Mouse (Mus musculus) kidney, adult 18-20 months (tissue): ENCODE results near the gene 6430571L13Rik.

Source experiments
- DNase-seq: peaks from one replicate; pipeline ENCODE4 v3.0.0; 2021

6430571L13Rik gene

GRCm38 (mm10) chr9:107340911-107341645 is 676 bp downstream of the 6430571L13Rik start:
- no peak for DNase-seq

- DNase-seq, result no peak
Measured at GRCm38 (mm10) chr9:107342201-107342709, 1.9 kb downstream of the 6430571L13Rik start.

GRCm38 (mm10) chr9:107343146-107343943 is 2.9 kb downstream of the 6430571L13Rik start:
- peak; percentile 53 for DNase-seq

- no peak for DNase-seq
Measured at GRCm38 (mm10) chr9:107344027-107344426, 3.6 kb downstream of the 6430571L13Rik start.

GRCm38 (mm10) chr9:107346081-107346480 is 5.7 kb downstream of the 6430571L13Rik start:
- DNase-seq, result no peak

- DNase-seq, result no peak
Measured at GRCm38 (mm10) chr9:107347586-107348183, 7.3 kb downstream of the 6430571L13Rik start.

- no peak for DNase-seq
Measured at GRCm38 (mm10) chr9:107349321-107349720, 8.9 kb downstream of the 6430571L13Rik start.

GRCm38 (mm10) chr9:107354826-107355225 is 14.4 kb downstream of the 6430571L13Rik start:
- no peak for DNase-seq

- peak; percentile 74 for DNase-seq
Measured at GRCm38 (mm10) chr9:107355870-107356765, 15.7 kb downstream of the 6430571L13Rik start.

- peak; percentile 80 for DNase-seq
Measured at GRCm38 (mm10) chr9:107357651-107358050, 17.2 kb downstream of the 6430571L13Rik start.

GRCm38 (mm10) chr9:107360989-107361388 is 20.6 kb downstream of the 6430571L13Rik start:
- DNase-seq, result no peak

GRCm38 (mm10) chr9:107366644-107367043 is 26.2 kb downstream of the 6430571L13Rik start:
- peak; percentile 53 for DNase-seq

- DNase-seq, result no peak
Measured at GRCm38 (mm10) chr9:107368302-107368701, 27.9 kb downstream of the 6430571L13Rik start.

- no peak for DNase-seq
Measured at GRCm38 (mm10) chr9:107369270-107370105, 29.1 kb downstream of the 6430571L13Rik start.

GRCm38 (mm10) chr9:107370106-107370463 is 29.7 kb downstream of the 6430571L13Rik start:
- DNase-seq, result no peak

- DNase-seq, result no peak
Measured at GRCm38 (mm10) chr9:107372441-107372840, 32.0 kb downstream of the 6430571L13Rik start.

GRCm38 (mm10) chr9:107374623-107375022 is 34.2 kb downstream of the 6430571L13Rik start:
- no peak for DNase-seq

- DNase-seq, result no peak
Measured at GRCm38 (mm10) chr9:107375451-107375850, 35.0 kb downstream of the 6430571L13Rik start.

GRCm38 (mm10) chr9:107377961-107378512 is 37.6 kb downstream of the 6430571L13Rik start:
- DNase-seq, result peak; percentile 14

- DNase-seq, result peak; percentile 27
Measured at GRCm38 (mm10) chr9:107381723-107382122, 41.3 kb downstream of the 6430571L13Rik start.

GRCm38 (mm10) chr9:107384396-107384795 is 44.0 kb downstream of the 6430571L13Rik start:
- DNase-seq, result no peak
